Mouse (Mus musculus): Measurements from ENCODE around the gene Sumf2. TPM values are rescaled to one million over a fixed set of nuclear protein-coding genes. Genes with fewer than 3 reads are reported as not detected.

Sumf2 gene
- 44.0 and 48.5 TPM in 2 replicates for polyA plus RNA-seq (2014; fragmentation: Nextera tagmentation; extraction: Ambion mirVana)

GRCm38 (mm10) chr5:129846752-129847557 is at the start of gene Sumf2:
Sumf2 (plus strand) TSS chr5:129846986.
- Histone ChIP-seq H3K36me3 (ENCODE audit: control insufficient read depth, insufficient read depth, low read length) (peaks cover 7% of the 10 kb centered on the region; the same call in 1 of the 2 replicates), H3K4me3 (ENCODE audit: low read depth, low read length) (peak within 1 kb of the TSS; percentile 49), H3K4me1 (ENCODE audit: control insufficient read depth, insufficient read depth, low read length) (peaks cover 3% of the 10 kb centered on the region; the same call in 1 of the 2 replicates), H3K9me3 (ENCODE audit: control insufficient read depth, low read length) (no peaks in the 10 kb centered on the region), H3K27me3 (ENCODE audit: control insufficient read depth, insufficient read depth, low read length) (no peaks in the 10 kb centered on the region), H3K27ac (ENCODE audit: low read depth, low read length) (peak within 1 kb of the TSS; percentile 9; the same call in 1 of the 2 replicates), H3K4me2 (ENCODE audit: low read depth) (peak within 1 kb of the TSS; percentile 64), H3K9ac (ENCODE audit: low read length) (peak within 1 kb of the TSS; percentile 60)
- peak; percentile 96 for ATAC-seq (ENCODE audit: insufficient read depth, low FRiP score, low TSS enrichment)
- DNase-seq (ENCODE audit: low spot score), result peak; percentile 96
- 14% methylated on average over 22 of the region's 22 CpGs for WGBS

- WGBS, result 98% methylated on average over 5 of the region's 5 CpGs
- Histone ChIP-seq H3K27ac (ENCODE audit: low read depth, low read length) (no peak overlapping the region), H3K4me1 (ENCODE audit: control insufficient read depth, insufficient read depth, low read length) (peaks cover 3% of the 10 kb centered on the region; the same call in 1 of the 2 replicates), H3K36me3 (ENCODE audit: control insufficient read depth, insufficient read depth, low read length) (peaks cover 7% of the 10 kb centered on the region; the same call in 1 of the 2 replicates), H3K4me2 (ENCODE audit: low read depth) (no peak overlapping the region), H3K9me3 (ENCODE audit: control insufficient read depth, low read length) (no peaks in the 10 kb centered on the region), H3K27me3 (ENCODE audit: control insufficient read depth, insufficient read depth, low read length) (no peaks in the 10 kb centered on the region), H3K9ac (ENCODE audit: low read length) (no peak overlapping the region), H3K4me3 (ENCODE audit: low read depth, low read length) (no peak overlapping the region)
- DNase-seq (ENCODE audit: low spot score) (no peak), ATAC-seq (ENCODE audit: insufficient read depth, low FRiP score, low TSS enrichment) (no peak)
These were observed 1.9 kb upstream of the Sumf2 start for GRCm38 (mm10) chr5:129844848-129845247.

GRCm38 (mm10) chr5:129847558-129847820 is 703 bp downstream of the Sumf2 start:
- Histone ChIP-seq H3K27ac (ENCODE audit: low read depth, low read length) (no peak overlapping the region), H3K4me1 (ENCODE audit: control insufficient read depth, insufficient read depth, low read length) (peaks cover 3% of the 10 kb centered on the region; the same call in 1 of the 2 replicates), H3K36me3 (ENCODE audit: control insufficient read depth, insufficient read depth, low read length) (peaks cover 7% of the 10 kb centered on the region; the same call in 1 of the 2 replicates), H3K9me3 (ENCODE audit: control insufficient read depth, low read length) (no peaks in the 10 kb centered on the region), H3K4me3 (ENCODE audit: low read depth, low read length) (peak overlapping the region; percentile 49), H3K4me2 (ENCODE audit: low read depth) (peak overlapping the region; percentile 64), H3K27me3 (ENCODE audit: control insufficient read depth, insufficient read depth, low read length) (no peaks in the 10 kb centered on the region), H3K9ac (ENCODE audit: low read length) (no peak overlapping the region)
- no peak for DNase-seq (ENCODE audit: low spot score)
- no peak for ATAC-seq (ENCODE audit: insufficient read depth, low FRiP score, low TSS enrichment)
- 67% methylated on average over 8 of the region's 8 CpGs for WGBS

GRCm38 (mm10) chr5:129855163-129855562 is 8.4 kb downstream of the Sumf2 start:
- Histone ChIP-seq H3K9ac (ENCODE audit: low read length) (no peak overlapping the region), H3K4me1 (ENCODE audit: control insufficient read depth, insufficient read depth, low read length) (no peaks in the 10 kb centered on the region), H3K4me3 (ENCODE audit: low read depth, low read length) (no peak overlapping the region), H3K27me3 (ENCODE audit: control insufficient read depth, insufficient read depth, low read length) (no peaks in the 10 kb centered on the region), H3K36me3 (ENCODE audit: control insufficient read depth, insufficient read depth, low read length) (peaks cover 2% of the 10 kb centered on the region; the same call in 1 of the 2 replicates), H3K4me2 (ENCODE audit: low read depth) (no peak overlapping the region), H3K27ac (ENCODE audit: low read depth, low read length) (no peak overlapping the region), H3K9me3 (ENCODE audit: control insufficient read depth, low read length) (no peaks in the 10 kb centered on the region)
- WGBS, result 47% methylated on average over 5 of the region's 5 CpGs
- DNase-seq (ENCODE audit: low spot score) (no peak), ATAC-seq (ENCODE audit: insufficient read depth, low FRiP score, low TSS enrichment) (no peak)

- no peak overlapping the region for H3K9ac ChIP-seq (ENCODE audit: low read length)
- DNase-seq (ENCODE audit: low spot score) (no peak), ATAC-seq (ENCODE audit: insufficient read depth, low FRiP score, low TSS enrichment) (no peak)
- H3K27ac ChIP-seq (ENCODE audit: low read depth, low read length), result no peak overlapping the region
- peaks cover 2% of the 10 kb centered on the region; the same call in 1 of the 2 replicates for H3K36me3 ChIP-seq (ENCODE audit: control insufficient read depth, insufficient read depth, low read length)
- no peaks in the 10 kb centered on the region for H3K4me1 ChIP-seq (ENCODE audit: control insufficient read depth, insufficient read depth, low read length)
- no peaks in the 10 kb centered on the region for H3K9me3 ChIP-seq (ENCODE audit: control insufficient read depth, low read length)
- H3K4me2 ChIP-seq (ENCODE audit: low read depth), result no peak overlapping the region
- H3K27me3 ChIP-seq (ENCODE audit: control insufficient read depth, insufficient read depth, low read length), result no peaks in the 10 kb centered on the region
- WGBS, result 87% methylated on average over 5 of the region's 5 CpGs
- H3K4me3 ChIP-seq (ENCODE audit: low read depth, low read length), result no peak overlapping the region
These were observed 9.6 kb downstream of the Sumf2 start for GRCm38 (mm10) chr5:129856414-129856813.

GRCm38 (mm10) chr5:129862325-129862724 is 15.5 kb downstream of the Sumf2 start:
- ATAC-seq (ENCODE audit: insufficient read depth, low FRiP score, low TSS enrichment) (no peak), DNase-seq (ENCODE audit: low spot score) (no peak)
- 95% methylated on average over 6 of the region's 6 CpGs for WGBS
- Histone ChIP-seq H3K4me3 (ENCODE audit: low read depth, low read length) (no peak overlapping the region), H3K4me2 (ENCODE audit: low read depth) (no peak overlapping the region), H3K9ac (ENCODE audit: low read length) (no peak overlapping the region), H3K9me3 (ENCODE audit: control insufficient read depth, low read length) (no peaks in the 10 kb centered on the region), H3K27me3 (ENCODE audit: control insufficient read depth, insufficient read depth, low read length) (no peaks in the 10 kb centered on the region), H3K36me3 (ENCODE audit: control insufficient read depth, insufficient read depth, low read length) (peaks cover 4% of the 10 kb centered on the region; the same call in 1 of the 2 replicates), H3K4me1 (ENCODE audit: control insufficient read depth, insufficient read depth, low read length) (no peaks in the 10 kb centered on the region), H3K27ac (ENCODE audit: low read depth, low read length) (no peak overlapping the region)

GRCm38 (mm10) chr5:129864467-129864866 is 17.7 kb downstream of the Sumf2 start:
- Histone ChIP-seq H3K9ac (ENCODE audit: low read length) (no peak overlapping the region), H3K4me1 (ENCODE audit: control insufficient read depth, insufficient read depth, low read length) (no peaks in the 10 kb centered on the region), H3K9me3 (ENCODE audit: control insufficient read depth, low read length) (no peaks in the 10 kb centered on the region), H3K36me3 (ENCODE audit: control insufficient read depth, insufficient read depth, low read length) (peaks cover 2% of the 10 kb centered on the region; the same call in 1 of the 2 replicates), H3K4me2 (ENCODE audit: low read depth) (no peak overlapping the region), H3K4me3 (ENCODE audit: low read depth, low read length) (no peak overlapping the region), H3K27ac (ENCODE audit: low read depth, low read length) (no peak overlapping the region), H3K27me3 (ENCODE audit: control insufficient read depth, insufficient read depth, low read length) (no peaks in the 10 kb centered on the region)
- DNase-seq (ENCODE audit: low spot score) (peak; percentile 44), ATAC-seq (ENCODE audit: insufficient read depth, low FRiP score, low TSS enrichment) (no peak)
- 16% methylated on average over 18 of the region's 18 CpGs for WGBS

- Histone ChIP-seq H3K27ac (ENCODE audit: low read depth, low read length) (no peak overlapping the region), H3K36me3 (ENCODE audit: control insufficient read depth, insufficient read depth, low read length) (peaks cover 2% of the 10 kb centered on the region; the same call in 1 of the 2 replicates), H3K4me2 (ENCODE audit: low read depth) (no peak overlapping the region), H3K9ac (ENCODE audit: low read length) (no peak overlapping the region), H3K4me1 (ENCODE audit: control insufficient read depth, insufficient read depth, low read length) (no peaks in the 10 kb centered on the region), H3K27me3 (ENCODE audit: control insufficient read depth, insufficient read depth, low read length) (no peaks in the 10 kb centered on the region), H3K9me3 (ENCODE audit: control insufficient read depth, low read length) (no peaks in the 10 kb centered on the region), H3K4me3 (ENCODE audit: low read depth, low read length) (no peak overlapping the region)
- DNase-seq (ENCODE audit: low spot score) (no peak), ATAC-seq (ENCODE audit: insufficient read depth, low FRiP score, low TSS enrichment) (no peak)
- 85% methylated on average over 12 of the region's 12 CpGs for WGBS
These were observed 19.1 kb downstream of the Sumf2 start for GRCm38 (mm10) chr5:129865841-129866240.
